Mouse (Mus musculus) stomach, postnatal 0 days (tissue): Measurements from ENCODE around the gene Rest.

Experiments used
- CTCF ChIP-seq: IDR thresholded peaks from 2 replicates; pipeline ENCODE4 v1.5.1; 2016; ENCODE audit warnings: antibody characterized with exemption, low read depth, mild to moderate bottlenecking, moderate library complexity
- EP300 ChIP-seq: optimal IDR thresholded peaks from 2 replicates; pipeline ENCODE3; 2016; ENCODE audit warnings: antibody characterized with exemption

- TF ChIP-seq EP300, result no peak
- TF ChIP-seq CTCF, result no peak
These were observed 20.4 kb downstream of the Rest start for GRCm38 (mm10) chr5:77285685-77286084.
